Mouse (Mus musculus) G1E (cell line): Measurements from ENCODE around the gene Zfp296. TPM values are rescaled to one million over a fixed set of nuclear protein-coding genes. Genes with fewer than 3 reads are reported as not detected.
A peak's percentile ranks its signal among the peaks of the same experiment; 100 is the strongest.

Source experiments
- ATAC-seq: 2 replicates; pipeline ENCODE4 v1.8.0; 2016; ENCODE audit warnings: mild to moderate bottlenecking; ENCODE audit not compliant: insufficient number of reproducible peaks, poor library complexity, low FRiP score, severe bottlenecking; ENCODE audit errors: extremely low read depth
- DNase-seq: peaks from one replicate; pipeline ENCODE4 v3.0.0; 2012; ENCODE audit warnings: low spot score
- H3K27me3 ChIP-seq: 2 replicates; pipeline ENCODE4 v1.6.1; 2012; ENCODE audit warnings: mild to moderate bottlenecking, low read length, inconsistent platforms; ENCODE audit not compliant: insufficient read depth
- H3K36me3 ChIP-seq: replicated peaks from 2 replicates; pipeline ENCODE3; 2012; ENCODE audit warnings: mild to moderate bottlenecking, inconsistent platforms
- H3K4me1 ChIP-seq: 2 replicates; pipeline ENCODE4 v1.6.1; 2012; ENCODE audit warnings: low read depth, low read length, inconsistent platforms, mixed read lengths; ENCODE audit not compliant: insufficient read depth
- H3K4me3 ChIP-seq: 2 replicates; pipeline ENCODE4 v1.5.1; 2012; ENCODE audit warnings: low read depth, mild to moderate bottlenecking, inconsistent platforms, low read length, moderate library complexity, mixed read lengths
- H3K9me3 ChIP-seq: replicated peaks from 2 replicates; pipeline ENCODE4 v1.6.1; 2012; ENCODE audit warnings: inconsistent platforms
- CTCF ChIP-seq: IDR thresholded peaks from 2 replicates; pipeline ENCODE4 v1.5.1; 2012; ENCODE audit warnings: low read depth, low read length, inconsistent platforms, mixed read lengths
- GATA1 ChIP-seq: IDR thresholded peaks from 2 replicates; pipeline ENCODE4 v1.6.1; 2012; ENCODE audit warnings: borderline replicate concordance, low read length, inconsistent platforms, mixed read lengths
- GATA2 ChIP-seq: IDR thresholded peaks from 2 replicates; pipeline ENCODE4 v1.6.1; 2012; ENCODE audit warnings: low read depth, low read length, inconsistent platforms, borderline replicate concordance
- POLR2AphosphoS5 ChIP-seq: IDR thresholded peaks from 2 replicates; pipeline ENCODE4 v1.6.1; 2012; ENCODE audit warnings: low read depth, low read length, inconsistent platforms; ENCODE audit not compliant: insufficient replicate concordance
- TAL1 ChIP-seq: conservative IDR thresholded peaks from 2 replicates; pipeline ENCODE4 v1.6.1; 2012; ENCODE audit warnings: low read depth, low read length, inconsistent platforms, mixed read lengths
- polyA plus RNA-seq: library from polyadenylated mRNA; stranded (reverse); fragments of >175 nt; gene quantifications from 2 replicates; pipeline ENCODE4 v1.2.3, GENCODE M21; 2012
- total RNA-seq, 2 experiments: library from RNA; stranded (forward) in 1 of 2; stranded (reverse) in 1 of 2; fragments of 200-1000 nt in 1 of 2; fragments of >200 nt in 1 of 2; fragmentation: Nextera tagmentation in 1 of 2; gene quantifications; 2 replicates each; pipeline ENCODE4 v1.2.3; 2014 to 2017

Zfp296 gene
- total and polyA plus RNA-seq, 3 experiments: 0.53 to 3.4 (median 0.82) TPM

GRCm38 (mm10) chr7:19561765-19562642 is 15.1 kb upstream of the Zfp296 start:
- DNase-seq (peak; percentile 90), ATAC-seq (peak; percentile 71)
- no peaks in the 10 kb centered on the region for H3K27me3 ChIP-seq
- peaks cover 57% of the 10 kb centered on the region for H3K4me1 ChIP-seq
- H3K4me3 ChIP-seq: peak overlapping the region; percentile 96
- TF ChIP-seq CTCF (no peak), TAL1 (no peak), GATA1 (no peak), POLR2AphosphoS5 (no peak), GATA2 (no peak)
- H3K36me3 ChIP-seq: peaks cover 70% of the 10 kb centered on the region
- H3K9me3 ChIP-seq: peaks cover 10% of the 10 kb centered on the region

GRCm38 (mm10) chr7:19562643-19563410 is 14.3 kb upstream of the Zfp296 start, which contains the start of gene Ppp1r37:
TSS of gene Ppp1r37 (minus strand) at chr7:19563076.
- peak within 1 kb of the TSS; percentile 96 for H3K4me3 ChIP-seq
- H3K9me3 ChIP-seq: peaks cover 10% of the 10 kb centered on the region
- peaks cover 54% of the 10 kb centered on the region for H3K4me1 ChIP-seq
- peaks cover 69% of the 10 kb centered on the region for H3K36me3 ChIP-seq
- DNase-seq (no peak), ATAC-seq (no peak)
- no peaks in the 10 kb centered on the region for H3K27me3 ChIP-seq
- TF ChIP-seq POLR2AphosphoS5 (no peak), TAL1 (no peak), GATA2 (no peak), CTCF (no peak), GATA1 (no peak)

- TF ChIP-seq POLR2AphosphoS5: no peak
- no peak for TF ChIP-seq GATA2
- TF ChIP-seq GATA1: no peak
- no peak for TF ChIP-seq CTCF
- no peak for TF ChIP-seq TAL1
- peaks cover 47% of the 10 kb centered on the region for H3K4me1 ChIP-seq
- peaks cover 68% of the 10 kb centered on the region for H3K36me3 ChIP-seq
- ATAC-seq (no peak), DNase-seq (no peak)
- H3K4me3 ChIP-seq: no peak overlapping the region
- H3K9me3 ChIP-seq: peaks cover 10% of the 10 kb centered on the region
- no peaks in the 10 kb centered on the region for H3K27me3 ChIP-seq
Observed at GRCm38 (mm10) chr7:19563884-19564283, 13.2 kb upstream of the Zfp296 start.

GRCm38 (mm10) chr7:19564455-19564854 is 12.6 kb upstream of the Zfp296 start:
- no peak for DNase-seq
- ATAC-seq: no peak
- peaks cover 10% of the 10 kb centered on the region for H3K9me3 ChIP-seq
- TF ChIP-seq GATA2: no peak
- TF ChIP-seq POLR2AphosphoS5: no peak
- TF ChIP-seq GATA1: no peak
- no peak for TF ChIP-seq CTCF
- TF ChIP-seq TAL1: no peak
- H3K36me3 ChIP-seq: peaks cover 68% of the 10 kb centered on the region
- no peak overlapping the region for H3K4me3 ChIP-seq
- H3K4me1 ChIP-seq: peaks cover 46% of the 10 kb centered on the region
- H3K27me3 ChIP-seq: no peaks in the 10 kb centered on the region

- peaks cover 70% of the 10 kb centered on the region for H3K36me3 ChIP-seq
- TF ChIP-seq GATA1 (no peak), GATA2 (no peak), CTCF (no peak), POLR2AphosphoS5 (no peak), TAL1 (no peak)
- DNase-seq (no peak), ATAC-seq (no peak)
- H3K4me3 ChIP-seq: no peak overlapping the region
- peaks cover 38% of the 10 kb centered on the region for H3K4me1 ChIP-seq
- no peaks in the 10 kb centered on the region for H3K27me3 ChIP-seq
- H3K9me3 ChIP-seq: peaks cover 10% of the 10 kb centered on the region
Observed at GRCm38 (mm10) chr7:19565803-19566202, 11.3 kb upstream of the Zfp296 start.

- H3K9me3 ChIP-seq: peaks cover 10% of the 10 kb centered on the region
- H3K27me3 ChIP-seq: no peaks in the 10 kb centered on the region
- ATAC-seq (no peak), DNase-seq (no peak)
- TF ChIP-seq POLR2AphosphoS5 (no peak), CTCF (no peak), GATA2 (no peak), TAL1 (no peak), GATA1 (no peak)
- peaks cover 79% of the 10 kb centered on the region for H3K36me3 ChIP-seq
- no peak overlapping the region for H3K4me3 ChIP-seq
- H3K4me1 ChIP-seq: peaks cover 43% of the 10 kb centered on the region
Observed at GRCm38 (mm10) chr7:19567426-19567825, 9.7 kb upstream of the Zfp296 start.
